Mouse (Mus musculus) right cerebral cortex, postnatal 25 days (tissue): ENCODE data around the gene Actl9.

Experiments
- DNase-seq: peaks from one replicate; pipeline ENCODE4 v3.0.0; 2022

Gene Actl9

GRCm38 (mm10) chr17:33432019-33432946 lies at the start of gene Actl9:
Actl9 (plus strand) TSS chr17:33432896.
- no peak for DNase-seq

DNA sequence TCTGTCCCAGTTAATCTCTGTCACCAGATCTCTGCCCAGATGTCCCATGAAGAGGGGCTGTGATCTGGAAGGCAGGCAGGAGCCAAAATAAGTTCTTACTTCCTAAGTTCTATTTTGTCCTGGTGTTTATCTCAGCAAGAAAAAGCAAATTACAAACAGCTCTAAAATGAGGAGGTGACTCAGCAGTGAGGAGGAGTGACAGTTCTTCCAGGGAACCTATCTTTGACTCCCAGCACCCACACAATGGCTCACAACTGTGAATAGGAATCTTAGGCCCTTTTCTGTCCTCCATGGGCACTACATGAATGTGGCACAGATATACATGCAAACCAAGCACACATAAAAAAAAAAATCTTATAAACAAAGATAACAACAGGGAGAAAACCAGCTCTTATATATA lies 47.0 kb upstream of the Actl9 start:
- no peak for DNase-seq

GRCm38 (mm10) chr17:33392271-33392670 lies 40.4 kb upstream of the Actl9 start:
- DNase-seq, result no peak

DNA sequence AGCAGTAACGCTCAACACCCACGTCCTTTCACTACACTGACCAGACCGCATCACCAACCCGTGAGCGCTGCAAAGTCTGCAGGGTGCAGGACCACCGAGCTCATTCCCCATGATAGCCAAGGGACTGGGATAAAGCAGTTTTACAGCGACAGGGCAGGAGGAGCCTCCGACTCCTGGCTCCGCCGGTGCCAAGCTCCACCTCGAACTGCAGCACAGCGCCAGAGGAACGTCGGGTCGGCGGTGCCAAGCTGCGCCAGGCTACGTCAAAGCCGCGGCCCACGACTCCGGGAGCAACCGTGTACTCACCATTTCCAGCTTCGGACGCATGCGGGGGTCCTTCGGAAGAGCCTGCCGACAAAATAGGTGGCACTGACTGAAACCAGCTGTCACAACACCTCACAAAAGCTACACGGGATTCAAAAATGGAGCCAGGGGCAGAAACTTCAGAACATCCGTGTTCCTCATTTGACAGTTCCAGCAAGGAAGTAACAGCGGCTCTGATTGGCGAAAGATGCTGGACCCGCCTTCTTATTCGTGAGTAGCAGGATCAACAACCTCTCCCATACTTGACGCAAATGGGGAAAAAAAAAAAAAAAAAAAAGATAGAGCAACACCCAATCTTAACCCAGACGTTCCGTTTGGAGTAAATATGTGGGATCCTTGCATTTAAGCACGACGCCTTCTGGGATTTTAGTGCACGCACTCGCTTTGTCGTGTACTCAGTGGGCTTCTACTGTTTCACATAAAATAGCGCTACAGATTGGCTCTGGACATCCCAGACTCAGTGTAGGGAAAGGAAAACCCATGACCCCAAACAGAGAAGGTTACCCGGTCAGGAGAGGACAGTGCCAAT lies 38.3 kb upstream of the Actl9 start, which contains the start of gene Zfp101:
TSS of gene Zfp101 (minus strand) at position 460 of the 853 bp plus-strand sequence.
- DNase-seq, result peak; percentile 85

DNA sequence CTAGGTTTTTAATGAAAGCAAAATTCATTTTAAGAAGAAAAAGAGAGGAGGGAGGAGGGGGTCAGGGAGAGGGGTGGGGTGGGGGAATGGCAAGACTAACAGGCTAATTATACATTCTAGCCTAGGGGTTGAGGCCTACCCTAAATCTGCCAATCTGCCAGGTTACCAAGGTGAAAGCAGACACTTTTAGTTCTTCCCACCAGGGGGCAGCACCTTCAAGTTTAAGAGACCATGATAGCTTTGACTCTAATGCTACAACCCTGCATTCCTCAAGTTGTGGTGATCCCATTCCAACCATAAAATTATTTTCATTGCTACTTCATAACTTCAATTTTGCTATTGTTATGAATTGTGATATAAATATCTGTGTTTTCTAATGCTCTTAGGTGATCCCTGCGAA lies 6.5 kb downstream of the Actl9 start:
- DNase-seq, result peak; percentile 52

DNA sequence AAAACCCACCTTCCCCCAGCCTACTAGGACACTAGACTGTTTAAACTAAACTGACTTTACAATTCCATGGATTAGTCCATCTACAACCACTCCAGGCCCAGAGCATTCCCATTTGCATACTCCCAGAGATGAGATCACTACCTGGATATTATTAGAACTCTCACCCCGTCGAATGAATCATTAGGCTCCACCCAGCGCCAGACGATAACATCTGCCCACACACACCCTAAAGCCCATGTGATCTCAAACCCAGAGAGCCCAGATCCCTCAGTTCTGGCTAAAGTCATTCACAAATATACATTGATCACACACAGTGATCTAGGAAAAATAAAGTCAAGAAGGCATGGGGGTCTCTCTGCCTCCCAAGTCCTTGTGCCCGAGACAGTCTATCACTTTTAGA lies 7.2 kb downstream of the Actl9 start:
- no peak for DNase-seq

GRCm38 (mm10) chr17:33441159-33441558 lies 8.5 kb downstream of the Actl9 start:
- no peak for DNase-seq

- DNase-seq, result no peak
These were observed 23.9 kb downstream of the Actl9 start for GRCm38 (mm10) chr17:33456631-33457030.

DNA sequence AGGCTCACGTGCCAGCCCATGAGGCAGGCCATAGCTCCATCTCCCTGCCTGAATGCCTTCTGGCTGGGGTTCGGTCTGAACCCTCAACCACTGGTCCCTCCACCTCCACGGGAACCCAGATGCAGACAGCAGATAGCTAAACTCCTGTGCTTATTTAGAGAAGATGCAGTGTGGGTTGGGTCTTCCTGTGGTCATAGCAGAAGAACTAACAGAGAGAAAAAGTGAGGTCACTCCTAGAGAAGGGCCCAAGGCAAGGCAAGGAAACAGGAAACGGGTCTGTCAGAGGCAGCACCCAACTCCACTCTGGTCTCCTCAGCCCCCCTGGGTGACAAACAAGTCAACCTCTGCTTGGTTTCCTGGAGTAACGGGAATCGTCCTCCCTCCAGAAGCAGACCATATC lies 38.5 kb downstream of the Actl9 start:
- no peak for DNase-seq
